Comparison of ENCODE assay signal across 8 mouse cellular contexts in the genomic region with DNA sequence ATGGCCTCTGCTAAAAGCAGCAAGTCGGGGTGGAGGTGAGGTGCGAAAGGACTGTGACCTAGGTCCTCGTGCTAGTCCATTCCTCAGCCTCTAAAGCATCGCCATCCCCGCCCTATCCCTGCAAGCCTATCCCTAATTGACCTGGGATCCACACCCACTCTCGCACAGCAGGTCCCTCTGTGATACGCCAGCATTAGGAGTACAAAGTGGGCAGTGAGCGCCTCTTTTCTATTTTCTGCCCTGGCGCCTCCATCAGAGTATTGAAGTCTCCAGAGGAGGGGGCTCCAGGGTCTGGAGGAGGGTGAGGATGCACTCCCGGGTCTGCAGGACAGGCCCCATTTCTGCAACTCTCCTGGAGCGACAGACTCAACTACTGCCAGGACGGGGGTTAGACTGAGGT. TPM values are rescaled to one million over a fixed set of nuclear protein-coding genes. Genes with fewer than 3 reads are reported as not detected.
DNase-seq lines count a peak whose midpoint lies in the region; ATAC-seq and TF ChIP-seq lines count a peak whose summit lies in the region.

No protein-coding gene starts in this region.

- ATAC-seq in kidney, postnatal 0 days (replicated peaks; ENCODE audit: low FRiP score, low read depth) = no peak
- ATAC-seq in embryonic facial prominence, embryonic 12.5 days (ENCODE audit: insufficient number of reproducible peaks, insufficient read depth, low FRiP score, low TSS enrichment) = no peak
- ATAC-seq in intestine, embryonic 16.5 days = no peak
- no peak for ATAC-seq in neural tube, embryonic 12.5 days (ENCODE audit: low FRiP score, low read depth)

- no peak for DNase-seq in kidney, postnatal 0 days (ENCODE audit: low spot score)
- DNase-seq in kidney, postnatal 25 days = no peak
- no peak for DNase-seq in B cell, adult 2 months
- no peak for DNase-seq in testis, postnatal 14 days (ENCODE audit: low spot score)
- DNase-seq in retina, embryonic 14.5 days (ENCODE audit: low spot score) = no peak

- H3K27me3 ChIP-seq in kidney, postnatal 0 days (ENCODE audit: insufficient read depth, low read length) = peaks cover 57% of the 10 kb centered on the region
- peaks cover 81% of the 10 kb centered on the region for H3K27me3 ChIP-seq in embryonic facial prominence, embryonic 12.5 days
- H3K27me3 ChIP-seq in intestine, embryonic 16.5 days (replicated peaks; ENCODE audit: control insufficient read depth, insufficient read depth, low read length) = peaks cover 69% of the 10 kb centered on the region
- peaks cover 44% of the 10 kb centered on the region for H3K27me3 ChIP-seq in neural tube, embryonic 12.5 days (replicated peaks)

- no peaks in the 10 kb centered on the region for H3K9me3 ChIP-seq in kidney, postnatal 0 days (replicated peaks; ENCODE audit: low read length)
- no peaks in the 10 kb centered on the region for H3K9me3 ChIP-seq in embryonic facial prominence, embryonic 12.5 days
- H3K9me3 ChIP-seq in intestine, embryonic 16.5 days (ENCODE audit: control insufficient read depth, low read length) = no peaks in the 10 kb centered on the region
- H3K9me3 ChIP-seq in neural tube, embryonic 12.5 days = no peaks in the 10 kb centered on the region

- H3K9ac ChIP-seq in kidney, postnatal 0 days (ENCODE audit: low read depth, low read length) = no peak overlapping the region
- peak overlapping the region; percentile 50 for H3K9ac ChIP-seq in embryonic facial prominence, embryonic 12.5 days
- H3K9ac ChIP-seq in intestine, embryonic 16.5 days (ENCODE audit: low read depth, low read length) = no peak overlapping the region; the same call in 1 of the 2 replicates
- peak overlapping the region; percentile 52 for H3K9ac ChIP-seq in neural tube, embryonic 12.5 days

- H3K4me1 ChIP-seq in kidney, postnatal 0 days (replicated peaks; ENCODE audit: insufficient read depth, low read length) = peaks cover 3% of the 10 kb centered on the region; the same call in 1 of the 2 replicates
- H3K4me1 ChIP-seq in embryonic facial prominence, embryonic 12.5 days = peaks cover 23% of the 10 kb centered on the region
- peaks cover 15% of the 10 kb centered on the region for H3K4me1 ChIP-seq in intestine, embryonic 16.5 days (ENCODE audit: control insufficient read depth, insufficient read depth, low read length)
- H3K4me1 ChIP-seq in neural tube, embryonic 12.5 days = peaks cover 55% of the 10 kb centered on the region

- peak overlapping the region; percentile 91 for H3K4me2 ChIP-seq in kidney, postnatal 0 days (ENCODE audit: low read length)
- peak overlapping the region; percentile 100 for H3K4me2 ChIP-seq in embryonic facial prominence, embryonic 12.5 days (replicated peaks)
- peak overlapping the region; percentile 71 for H3K4me2 ChIP-seq in intestine, embryonic 16.5 days (ENCODE audit: low read depth, low read length)
- H3K4me2 ChIP-seq in neural tube, embryonic 12.5 days (replicated peaks) = peak overlapping the region; percentile 99

- no peaks in the 10 kb centered on the region for H3K36me3 ChIP-seq in kidney, postnatal 0 days (ENCODE audit: insufficient read depth, low read length)
- no peaks in the 10 kb centered on the region for H3K36me3 ChIP-seq in embryonic facial prominence, embryonic 12.5 days
- no peaks in the 10 kb centered on the region for H3K36me3 ChIP-seq in intestine, embryonic 16.5 days (ENCODE audit: control insufficient read depth, insufficient read depth, low read length)
- H3K36me3 ChIP-seq in neural tube, embryonic 12.5 days = no peaks in the 10 kb centered on the region

- no peak overlapping the region for H3K4me3 ChIP-seq in kidney, postnatal 0 days (replicated peaks; ENCODE audit: low read depth, low read length)
- peak overlapping the region; percentile 62 for H3K4me3 ChIP-seq in embryonic facial prominence, embryonic 12.5 days
- peak overlapping the region; percentile 48; the same call in 1 of the 2 replicates for H3K4me3 ChIP-seq in intestine, embryonic 16.5 days (ENCODE audit: low read length)
- H3K4me3 ChIP-seq in neural tube, embryonic 12.5 days = peak overlapping the region; percentile 38

- no peak for TF ChIP-seq CTCF in kidney, postnatal 0 days (IDR thresholded peaks at IDR 0.05; ENCODE audit: low read depth)

- H3K27ac ChIP-seq in kidney, postnatal 0 days = no peak overlapping the region
- no peak overlapping the region for H3K27ac ChIP-seq in embryonic facial prominence, embryonic 12.5 days
- H3K27ac ChIP-seq in intestine, embryonic 16.5 days (ENCODE audit: low read length) = no peak overlapping the region
- no peak overlapping the region for H3K27ac ChIP-seq in neural tube, embryonic 12.5 days

- 3% methylated on average over 12 of the region's 12 CpGs for WGBS in kidney, postnatal 0 days
- WGBS in embryonic facial prominence, embryonic 12.5 days = 7% methylated on average over 12 of the region's 12 CpGs
- WGBS in intestine, embryonic 16.5 days = 8% methylated on average over 12 of the region's 12 CpGs
- 7% methylated on average over 12 of the region's 12 CpGs for WGBS in neural tube, embryonic 12.5 days

RNA-seq across cellular contexts. Expression of gene Kcnc3, which starts 2.1 kb away (rescaled TPM):
- polyA plus RNA-seq in kidney, postnatal 0 days (2015; fragmentation: Nextera tagmentation; extraction: Ambion mirVana) = 0.26 and 0.30 TPM in 2 replicates
- 0.70 and 0.79 TPM in 2 replicates for polyA plus RNA-seq in embryonic facial prominence, embryonic 12.5 days (2016; fragmentation: Nextera tagmentation; extraction: Ambion mirVana)
- polyA plus RNA-seq in intestine, embryonic 16.5 days (2015; fragmentation: Nextera tagmentation; extraction: Ambion mirVana) = 0.20 and 0.22 TPM in 2 replicates
- 2.6 and 3.7 TPM in 2 replicates for polyA plus RNA-seq in neural tube, embryonic 12.5 days (2016; fragmentation: Nextera tagmentation; extraction: Ambion mirVana)

RNA-seq across cellular contexts. Expression of gene Napsa, which starts 16.2 kb away (rescaled TPM):
- polyA plus RNA-seq in kidney, postnatal 0 days (2015; fragmentation: Nextera tagmentation; extraction: Ambion mirVana) = 376 and 408 TPM in 2 replicates
- 1.1 and 1.3 TPM in 2 replicates for polyA plus RNA-seq in embryonic facial prominence, embryonic 12.5 days (2016; fragmentation: Nextera tagmentation; extraction: Ambion mirVana)
- polyA plus RNA-seq in intestine, embryonic 16.5 days (2015; fragmentation: Nextera tagmentation; extraction: Ambion mirVana) = 3.4 and 3.9 TPM in 2 replicates
- polyA plus RNA-seq in neural tube, embryonic 12.5 days (2016; fragmentation: Nextera tagmentation; extraction: Ambion mirVana) = 0.74 and 1.5 TPM in 2 replicates

RNA-seq across cellular contexts. Expression of gene Nr1h2, which starts 34.6 kb away (rescaled TPM):
- 80.6 and 83.0 TPM in 2 replicates for polyA plus RNA-seq in kidney, postnatal 0 days (2015; fragmentation: Nextera tagmentation; extraction: Ambion mirVana)
- polyA plus RNA-seq in embryonic facial prominence, embryonic 12.5 days (2016; fragmentation: Nextera tagmentation; extraction: Ambion mirVana) = 68.1 and 68.6 TPM in 2 replicates
- polyA plus RNA-seq in intestine, embryonic 16.5 days (2015; fragmentation: Nextera tagmentation; extraction: Ambion mirVana) = 79.3 and 83.3 TPM in 2 replicates
- polyA plus RNA-seq in neural tube, embryonic 12.5 days (2016; fragmentation: Nextera tagmentation; extraction: Ambion mirVana) = 69.5 and 71.2 TPM in 2 replicates

RNA-seq across cellular contexts. Expression of gene Pold1, which starts 39.7 kb away (rescaled TPM):
- polyA plus RNA-seq in kidney, postnatal 0 days (2015; fragmentation: Nextera tagmentation; extraction: Ambion mirVana) = 38.0 and 45.9 TPM in 2 replicates
- 125 and 130 TPM in 2 replicates for polyA plus RNA-seq in embryonic facial prominence, embryonic 12.5 days (2016; fragmentation: Nextera tagmentation; extraction: Ambion mirVana)
- polyA plus RNA-seq in intestine, embryonic 16.5 days (2015; fragmentation: Nextera tagmentation; extraction: Ambion mirVana) = 68.5 and 76.4 TPM in 2 replicates
- 65.2 and 66.4 TPM in 2 replicates for polyA plus RNA-seq in neural tube, embryonic 12.5 days (2016; fragmentation: Nextera tagmentation; extraction: Ambion mirVana)

RNA-seq across cellular contexts. Expression of gene Spib, which starts 56.5 kb away (rescaled TPM):
- polyA plus RNA-seq in kidney, postnatal 0 days (2015; fragmentation: Nextera tagmentation; extraction: Ambion mirVana) = 0.04 and 0.14 TPM in 2 replicates
- 0.10 TPM in 1 of 2 replicates, not detected in the other for polyA plus RNA-seq in embryonic facial prominence, embryonic 12.5 days (2016; fragmentation: Nextera tagmentation; extraction: Ambion mirVana)
- polyA plus RNA-seq in intestine, embryonic 16.5 days (2015; fragmentation: Nextera tagmentation; extraction: Ambion mirVana) = 0.39 and 0.48 TPM in 2 replicates
- 0.11 TPM in 1 of 2 replicates, not detected in the other for polyA plus RNA-seq in neural tube, embryonic 12.5 days (2016; fragmentation: Nextera tagmentation; extraction: Ambion mirVana)

Comparison
In these comparisons a context has a peak if more than half of its experiments do, and no peak if none do; other contexts are left out.
1. H3K9ac ChIP-seq: peak in embryonic facial prominence, embryonic 12.5 days (single experiment) and neural tube, embryonic 12.5 days (single experiment); none in kidney, postnatal 0 days (single experiment) and intestine, embryonic 16.5 days (single experiment).
2. RNA of gene Napsa, which starts 16.2 kb away (polyA plus RNA-seq): 376 to 408 TPM in kidney, postnatal 0 days; 3.4 to 3.9 TPM in intestine, embryonic 16.5 days, 1.1 to 1.3 TPM in embryonic facial prominence, embryonic 12.5 days and 0.74 to 1.5 TPM in neural tube, embryonic 12.5 days; every median in the first group is over 10 times any median in the second.
3. Peak in every context shown above with its lines, with median percentiles within 50 percentile points of each other: H3K4me2 ChIP-seq.